ENCODE assay signal across 8 mouse cellular contexts in genomic region chr19:26606321-26607155, GRCm38 (mm10). TPM values are rescaled to one million over a fixed set of nuclear protein-coding genes. Genes with fewer than 3 reads are reported as not detected.
DNase-seq lines count a peak whose midpoint lies in the region; ATAC-seq lines count a peak whose summit lies in the region.

No protein-coding gene starts in this region.

- H3K27ac ChIP-seq in midbrain, embryonic 10.5 days (replicated peaks) = peak overlapping the region; percentile 65

- intact Hi-C loops in gastrocnemius, postnatal 14 days (cut with DNase I; ENCODE audit: low total_unique reads) = no loop called here
- intact Hi-C loops in left cerebral cortex, postnatal 4 days (cut with DNase I) = loop anchor here (10.0 kb wide), 2 partner anchors 222 to 412 kb away; no protein-coding TSS in a partner anchor

- no peaks in the 10 kb centered on the region for H3K36me3 ChIP-seq in midbrain, embryonic 10.5 days

- ATAC-seq in inflammation-experienced regulatory T-cells, adult 6 months = peak; percentile 5

- peaks cover 85% of the 10 kb centered on the region for H3K27me3 ChIP-seq in midbrain, embryonic 10.5 days (ENCODE audit: low read depth, poor library complexity, severe bottlenecking)

- under 1% methylated on average over 63 of the region's 63 CpGs for WGBS in midbrain, embryonic 10.5 days

- peaks cover 45% of the 10 kb centered on the region for H3K4me1 ChIP-seq in midbrain, embryonic 10.5 days

- no peaks in the 10 kb centered on the region for H3K9me3 ChIP-seq in midbrain, embryonic 10.5 days (replicated peaks)

- DNase-seq in R1 (ENCODE audit: low read depth, low spot score) = peak; percentile 52
- peak; percentile 64 to 75 for DNase-seq in cerebellum, postnatal 36 days
- peak; percentile 68 for DNase-seq in gastrocnemius, postnatal 14 days
- peak; percentile 58 for DNase-seq in left cerebral cortex, postnatal 4 days
- peak; percentile 71 for DNase-seq in midbrain, embryonic 10.5 days (ENCODE audit: low spot score)
- peak; percentile 80 for DNase-seq in right cerebral cortex, postnatal 25 days
- peak; percentile 53 to 58 for DNase-seq in urinary bladder, postnatal 36 days (ENCODE audit: low spot score in 2 of 2)

- peak overlapping the region; percentile 66 for H3K4me3 ChIP-seq in midbrain, embryonic 10.5 days

RNA-seq across cellular contexts. Expression of gene Smarca2, which starts 1.7 kb away (rescaled TPM):
- total RNA-seq in gastrocnemius, postnatal 14 days (2021) = 10 to 100 TPM; 37.7 to 40.7 TPM
- polyA plus RNA-seq in inflammation-experienced regulatory T-cells, adult 6 months (2017; shearing (Covaris generic)) = 10 to 100 TPM; 32.3 to 53.5 (median 48.0) TPM
- total RNA-seq in left cerebral cortex, postnatal 4 days (2021) = 100 to 1,000 TPM; 222 to 231 TPM
- polyA plus RNA-seq in midbrain, embryonic 10.5 days (2016; fragmentation: Nextera tagmentation; extraction: Ambion mirVana) = 23.4 and 26.4 TPM in 2 replicates

Comparison
In these comparisons a context has a peak if more than half of its experiments do, and no peak if none do; other contexts are left out.
1. Peak in every context shown above with its lines: DNase-seq, ATAC-seq, H3K4me3 ChIP-seq and H3K27ac ChIP-seq.
2. RNA of gene Smarca2, which starts 1.7 kb away (total RNA-seq): 222 to 231 TPM in left cerebral cortex, postnatal 4 days; 37.7 to 40.7 TPM in gastrocnemius, postnatal 14 days; every median in the first group is over 4 times any median in the second.